ENCODE assay signal across 18 mouse cellular contexts in the genomic region with DNA sequence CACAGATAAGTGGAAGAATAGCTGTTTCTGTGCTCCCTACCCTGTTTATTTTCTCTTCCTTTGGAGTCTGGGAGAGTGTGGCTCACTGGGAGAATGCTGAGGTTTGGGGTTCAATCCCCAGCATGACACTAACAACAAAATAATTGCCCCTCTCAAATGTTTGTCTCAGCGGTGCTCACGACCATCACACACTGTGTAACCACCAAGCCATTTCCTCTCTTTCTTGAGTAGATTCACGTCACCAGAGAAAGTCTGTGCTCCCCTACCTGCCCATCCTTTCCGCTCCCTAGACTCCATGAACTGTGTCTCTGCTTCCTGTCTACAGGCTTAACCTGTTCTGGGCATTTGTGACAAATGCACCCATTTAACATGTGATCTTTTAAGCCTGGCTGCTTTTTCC.
"Had no signal": no experiment of that assay in that cellular context is flagged by ENCODE, and none has a peak within 500 bp of the region (broad histone marks: within the 10 kb centered on the region; RNA-seq: fewer than 3 reads in every experiment).

No protein-coding gene starts in this region.

- H3K4me1 ChIP-seq: limb, embryonic 12.5 days; limb, embryonic 15.5 days; midbrain, embryonic 12.5 days; midbrain, embryonic 15.5 days; neural tube, embryonic 13.5 days had no signal

- H3K27me3 ChIP-seq: limb, embryonic 12.5 days; limb, embryonic 15.5 days; midbrain, embryonic 12.5 days; midbrain, embryonic 15.5 days; neural tube, embryonic 13.5 days had no signal

- ATAC-seq: liver, postnatal 0 days; lung, postnatal 0 days; midbrain, embryonic 15.5 days had no signal

- H3K4me3 ChIP-seq: layer of hippocampus, adult 2 months; left cerebral cortex, adult 2 months; limb, embryonic 12.5 days; limb, embryonic 15.5 days; midbrain, embryonic 12.5 days; midbrain, embryonic 15.5 days; neural tube, embryonic 13.5 days had no signal

- H3K27ac ChIP-seq: layer of hippocampus, adult 2 months; left cerebral cortex, adult 2 months; limb, embryonic 12.5 days; limb, embryonic 15.5 days; liver, embryonic 14.5 days; macrophage; midbrain, embryonic 12.5 days; midbrain, embryonic 15.5 days; neural tube, embryonic 13.5 days; stomach, postnatal 0 days had no signal

- DNase-seq: layer of hippocampus, postnatal 36 days; left cerebral cortex, postnatal 4 days; liver, postnatal 0 days; lung, embryonic 14.5 days; right cerebral cortex, postnatal 25 days; spleen, adult 18-20 months; thymus, postnatal 36 days had no signal
